Mouse (Mus musculus): ENCODE data around the gene Prkrip1. TPM values are rescaled to one million over a fixed set of nuclear protein-coding genes. Genes with fewer than 3 reads are reported as not detected.
"Not testable (repeated sequence)": the region's sequence is repeated elsewhere in the genome, so short reads cannot be mapped to it uniquely, and the experiment has no call there.

The Prkrip1 gene
- polyA plus RNA-seq, 1 experiment from 2014 or later = 44.1 TPM

DNA sequence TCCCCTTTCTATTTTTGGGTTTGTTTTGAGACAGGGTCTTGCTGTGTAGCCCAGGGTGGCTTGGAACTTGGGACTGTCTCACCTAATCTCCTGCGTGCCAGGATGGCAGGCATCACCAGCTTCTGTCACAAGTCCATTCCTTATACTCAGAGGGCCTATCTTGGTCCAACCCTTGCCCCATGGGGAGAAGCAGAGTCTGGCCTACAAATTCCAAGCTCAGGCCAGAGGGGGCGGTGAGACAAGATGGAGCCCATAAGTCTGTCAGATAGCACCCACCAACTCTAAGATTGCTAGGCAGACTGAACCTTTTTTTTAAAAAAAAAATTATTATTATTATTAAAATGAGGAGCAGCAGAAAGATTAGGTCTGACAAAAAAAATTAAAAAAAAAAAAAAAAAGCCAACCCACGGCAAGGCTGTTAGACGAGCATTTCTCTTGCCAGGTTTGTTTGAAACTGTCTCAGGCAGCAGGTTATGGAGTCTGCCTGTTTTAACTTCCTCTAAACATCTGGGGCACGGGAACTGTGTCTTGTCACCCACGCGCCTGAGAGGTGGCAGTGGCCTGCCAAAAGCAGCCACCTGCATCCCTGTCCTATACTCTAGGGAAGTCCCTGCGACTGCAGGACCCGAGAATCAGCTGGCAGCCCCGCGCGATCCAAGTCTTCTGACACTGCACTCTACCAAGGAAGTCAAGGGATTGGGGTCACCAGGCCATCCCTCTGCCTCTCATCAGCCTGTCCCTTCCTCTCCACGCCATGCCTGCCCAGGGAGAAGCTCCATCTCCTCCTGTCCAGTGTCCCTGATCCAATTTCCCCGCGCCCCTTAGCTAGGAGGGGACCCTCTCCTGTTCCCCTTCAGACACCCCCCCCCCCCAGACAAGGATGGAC lies 28.9 kb downstream of the Prkrip1 start:
- Histone ChIP-seq H3K27ac (ENCODE audit: low read length) (0 out of 2 replicates have a peak overlapping the region, but pooled peaks have one; percentile 18), H3K36me3 (ENCODE audit: control insufficient read depth, insufficient read depth, low read length) (no peaks in the 10 kb centered on the region), H3K4me3 (ENCODE audit: low read length) (peak overlapping the region; percentile 68), H3K4me2 (ENCODE audit: low read depth, low read length) (peak overlapping the region; percentile 97), H3K27me3 (replicated peaks; ENCODE audit: control insufficient read depth, insufficient read depth, low read length) (no peaks in the 10 kb centered on the region), H3K9ac (ENCODE audit: low read depth, low read length) (peak overlapping the region; percentile 73), H3K4me1 (ENCODE audit: control insufficient read depth, insufficient read depth, low read length) (peaks cover 29% of the 10 kb centered on the region), H3K9me3 (ENCODE audit: control insufficient read depth, low read length) (0 out of 2 replicates have a peak, but pooled peaks cover 4% of the 10 kb centered on the region)
- 12% methylated on average over 15 of the region's 15 CpGs for WGBS
- peak; percentile 24 for ATAC-seq

DNA sequence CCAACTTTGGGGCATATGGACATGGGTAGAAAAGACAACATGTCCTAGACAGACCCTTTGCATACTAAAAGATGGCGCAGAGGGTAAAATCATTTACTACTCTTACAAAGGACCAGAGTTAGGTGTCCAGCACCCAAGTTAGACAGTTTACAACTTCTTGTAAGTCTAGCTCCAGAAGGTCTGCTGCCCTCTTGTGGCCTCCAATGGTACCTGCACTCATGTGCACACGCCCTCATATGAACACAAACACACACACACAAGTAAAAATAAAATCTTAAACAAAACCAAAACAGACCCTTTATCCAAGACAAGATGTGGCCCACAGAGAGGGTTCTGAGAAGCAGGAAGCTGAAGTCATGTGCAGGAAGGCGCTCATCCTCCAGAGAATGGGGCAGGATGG lies 30.7 kb downstream of the Prkrip1 start:
- no peaks in the 10 kb centered on the region for H3K27me3 ChIP-seq (replicated peaks; ENCODE audit: control insufficient read depth, insufficient read depth, low read length)
- ATAC-seq = no peak
- H3K4me3 ChIP-seq (ENCODE audit: low read length) = no peak overlapping the region
- no peak overlapping the region for H3K27ac ChIP-seq (ENCODE audit: low read length)
- 94% methylated on average over 3 of the region's 3 CpGs for WGBS
- peaks cover 15% of the 10 kb centered on the region for H3K4me1 ChIP-seq (ENCODE audit: control insufficient read depth, insufficient read depth, low read length)
- H3K9me3 ChIP-seq (ENCODE audit: control insufficient read depth, low read length) = 0 out of 2 replicates have a peak, but pooled peaks cover 4% of the 10 kb centered on the region
- no peaks in the 10 kb centered on the region for H3K36me3 ChIP-seq (ENCODE audit: control insufficient read depth, insufficient read depth, low read length)
- H3K4me2 ChIP-seq (ENCODE audit: low read depth, low read length) = no peak overlapping the region
- H3K9ac ChIP-seq (ENCODE audit: low read depth, low read length) = no peak overlapping the region

DNA sequence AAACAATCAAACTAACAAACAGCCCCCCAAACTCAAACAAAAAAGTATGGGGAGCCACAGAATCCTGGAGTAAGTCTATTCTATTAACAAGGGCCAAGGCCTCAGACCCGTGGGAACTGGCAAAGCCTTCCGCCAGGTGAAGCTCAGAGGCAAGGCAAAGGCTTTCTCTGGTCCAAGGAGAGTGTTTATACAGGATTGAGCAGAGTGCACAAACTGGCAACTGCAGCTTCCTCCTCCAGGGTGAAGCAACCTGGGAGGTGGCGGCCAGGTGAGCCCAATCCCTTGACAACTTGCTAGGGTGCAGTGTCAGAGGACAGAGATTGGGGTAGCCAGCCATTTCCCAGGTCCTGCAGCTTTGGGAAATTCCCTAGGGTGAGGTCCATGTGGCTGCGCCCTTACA lies 31.5 kb downstream of the Prkrip1 start:
- H3K9ac ChIP-seq (ENCODE audit: low read depth, low read length) = no peak overlapping the region
- 90% methylated on average over 4 of the region's 4 CpGs for WGBS
- H3K9me3 ChIP-seq (ENCODE audit: control insufficient read depth, low read length) = 0 out of 2 replicates have a peak, but pooled peaks cover 4% of the 10 kb centered on the region
- no peak overlapping the region for H3K4me2 ChIP-seq (ENCODE audit: low read depth, low read length)
- H3K4me1 ChIP-seq (ENCODE audit: control insufficient read depth, insufficient read depth, low read length) = peaks cover 15% of the 10 kb centered on the region
- H3K36me3 ChIP-seq (ENCODE audit: control insufficient read depth, insufficient read depth, low read length) = no peaks in the 10 kb centered on the region
- no peak for ATAC-seq
- no peak overlapping the region for H3K27ac ChIP-seq (ENCODE audit: low read length)
- no peaks in the 10 kb centered on the region for H3K27me3 ChIP-seq (replicated peaks; ENCODE audit: control insufficient read depth, insufficient read depth, low read length)
- no peak overlapping the region for H3K4me3 ChIP-seq (ENCODE audit: low read length)

DNA sequence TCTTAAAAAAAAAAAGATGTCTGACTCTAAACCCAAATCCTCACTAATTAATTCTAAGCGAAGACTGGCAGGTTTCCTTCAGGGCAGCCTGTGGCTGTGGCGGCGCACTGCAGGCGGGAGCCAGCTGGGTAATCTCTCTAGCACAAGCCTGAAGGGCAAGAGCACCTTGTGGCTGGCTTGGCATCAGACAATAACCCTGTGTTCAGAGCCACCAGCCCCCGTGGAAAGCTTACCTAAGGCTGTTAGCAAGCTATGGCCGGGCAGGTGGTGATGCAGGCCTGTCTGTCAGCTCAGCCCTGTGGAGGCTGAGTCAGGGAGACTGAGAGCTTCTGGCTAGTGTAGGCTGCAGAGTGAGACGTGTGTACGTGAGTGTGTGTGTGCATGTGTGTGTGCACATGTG lies 33.5 kb downstream of the Prkrip1 start:
- WGBS = 80% methylated on average over 8 of the region's 8 CpGs
- Histone ChIP-seq H3K9me3 (ENCODE audit: control insufficient read depth, low read length) (0 out of 2 replicates have a peak, but pooled peaks cover 4% of the 10 kb centered on the region), H3K4me2 (ENCODE audit: low read depth, low read length) (no peak overlapping the region), H3K4me1 (ENCODE audit: control insufficient read depth, insufficient read depth, low read length) (peaks cover 4% of the 10 kb centered on the region), H3K9ac (ENCODE audit: low read depth, low read length) (no peak overlapping the region), H3K27ac (ENCODE audit: low read length) (no peak overlapping the region), H3K4me3 (ENCODE audit: low read length) (no peak overlapping the region), H3K36me3 (ENCODE audit: control insufficient read depth, insufficient read depth, low read length) (no peaks in the 10 kb centered on the region), H3K27me3 (replicated peaks; ENCODE audit: control insufficient read depth, insufficient read depth, low read length) (no peaks in the 10 kb centered on the region)
- no peak for ATAC-seq

DNA sequence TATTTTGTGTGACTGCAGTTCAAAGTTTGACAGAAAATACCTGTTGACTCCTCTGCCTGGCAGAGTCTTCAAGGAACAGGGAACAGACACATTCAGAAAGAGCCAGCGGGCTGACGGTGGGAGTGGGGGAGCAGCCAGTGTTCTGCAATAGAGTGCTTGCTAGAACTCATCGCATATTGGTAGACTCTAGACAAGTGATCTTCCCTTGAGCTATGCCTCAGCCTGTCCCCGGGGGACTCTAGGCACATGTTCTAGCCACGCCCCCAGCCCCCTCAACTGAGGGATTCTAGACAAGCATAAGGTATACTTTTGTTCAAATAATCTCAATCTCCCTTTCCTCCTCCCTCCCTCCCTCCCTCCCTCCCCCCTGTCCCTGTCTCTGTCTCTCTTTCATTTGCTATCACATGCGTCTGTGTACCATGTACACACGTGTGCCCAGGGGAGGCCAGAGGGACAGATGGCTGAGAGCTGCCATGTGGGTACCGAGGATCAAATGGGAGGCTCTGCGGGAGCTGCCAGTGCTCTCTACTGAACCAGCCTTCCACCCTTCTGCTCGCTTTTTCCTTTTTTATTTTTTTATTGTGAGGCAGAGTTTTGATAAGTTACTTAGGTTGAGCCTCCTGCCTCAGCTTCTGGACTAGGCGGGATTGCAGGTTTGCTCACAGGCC lies 34.8 kb downstream of the Prkrip1 start:
- Histone ChIP-seq H3K27ac (ENCODE audit: low read length) (no peak overlapping the region), H3K9me3 (ENCODE audit: control insufficient read depth, low read length) (0 out of 2 replicates have a peak, but pooled peaks cover 4% of the 10 kb centered on the region), H3K36me3 (ENCODE audit: control insufficient read depth, insufficient read depth, low read length) (no peaks in the 10 kb centered on the region), H3K27me3 (replicated peaks; ENCODE audit: control insufficient read depth, insufficient read depth, low read length) (no peaks in the 10 kb centered on the region), H3K4me3 (ENCODE audit: low read length) (no peak overlapping the region), H3K4me1 (ENCODE audit: control insufficient read depth, insufficient read depth, low read length) (no peaks in the 10 kb centered on the region), H3K4me2 (ENCODE audit: low read depth, low read length) (no peak overlapping the region), H3K9ac (ENCODE audit: low read depth, low read length) (no peak overlapping the region)
- ATAC-seq = no peak
- WGBS = 79% methylated on average over 11 of the region's 11 CpGs

DNA sequence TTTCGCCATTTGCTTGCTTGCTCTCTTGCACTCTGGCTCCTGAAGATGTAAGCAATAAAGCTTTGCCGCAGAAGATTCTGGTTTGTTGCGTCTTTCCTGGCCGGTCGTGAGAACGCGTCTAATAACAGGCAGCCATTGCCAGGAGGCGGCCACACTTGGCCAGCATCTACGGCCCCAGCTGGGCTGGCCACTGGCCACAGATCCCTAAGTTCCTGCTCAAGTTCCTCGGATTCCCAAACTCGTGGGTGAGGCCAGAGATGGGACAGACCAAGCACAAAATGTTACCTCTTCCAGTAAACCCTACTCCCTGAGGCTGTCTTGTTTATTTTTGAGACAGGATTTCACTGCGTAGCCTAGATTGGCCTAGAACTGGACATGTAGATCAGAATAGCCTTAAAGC lies 38.7 kb downstream of the Prkrip1 start:
- not testable (repeated sequence) for H3K27ac ChIP-seq (ENCODE audit: low read length); H3K9ac ChIP-seq (ENCODE audit: low read depth, low read length); H3K4me2 ChIP-seq (ENCODE audit: low read depth, low read length); ATAC-seq; H3K27me3 ChIP-seq (replicated peaks; ENCODE audit: control insufficient read depth, insufficient read depth, low read length); H3K36me3 ChIP-seq (ENCODE audit: control insufficient read depth, insufficient read depth, low read length); H3K9me3 ChIP-seq (ENCODE audit: control insufficient read depth, low read length); H3K4me3 ChIP-seq (ENCODE audit: low read length); H3K4me1 ChIP-seq (ENCODE audit: control insufficient read depth, insufficient read depth, low read length)
- 84% methylated on average over 11 of the region's 12 CpGs for WGBS

DNA sequence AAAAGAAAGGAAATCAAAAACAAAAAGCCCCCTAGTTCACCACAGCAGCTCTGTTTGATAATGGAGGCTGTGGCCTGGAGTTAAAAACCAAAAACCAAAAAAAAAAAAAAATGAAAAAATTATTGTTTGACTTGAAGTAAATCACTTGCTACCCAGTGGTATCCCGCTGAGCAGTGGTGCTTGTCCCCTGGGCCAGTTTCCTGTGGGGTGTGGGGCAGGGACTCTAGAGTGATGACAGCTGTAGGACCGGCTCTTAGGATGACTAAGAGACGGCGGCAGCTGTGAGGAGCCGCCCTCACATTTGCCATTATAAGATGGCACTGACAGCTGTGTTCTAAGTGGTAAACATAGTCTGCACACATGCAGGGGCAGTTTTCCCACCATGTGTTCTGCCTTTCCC lies 43.4 kb downstream of the Prkrip1 start:
- H3K9ac ChIP-seq (ENCODE audit: low read depth, low read length) = no peak overlapping the region
- 77% methylated on average over 5 of the region's 5 CpGs for WGBS
- no peaks in the 10 kb centered on the region for H3K4me1 ChIP-seq (ENCODE audit: control insufficient read depth, insufficient read depth, low read length)
- no peak overlapping the region for H3K4me2 ChIP-seq (ENCODE audit: low read depth, low read length)
- H3K27me3 ChIP-seq (replicated peaks; ENCODE audit: control insufficient read depth, insufficient read depth, low read length) = no peaks in the 10 kb centered on the region
- H3K27ac ChIP-seq (ENCODE audit: low read length) = no peak overlapping the region
- ATAC-seq = no peak
- H3K4me3 ChIP-seq (ENCODE audit: low read length) = no peak overlapping the region
- no peaks in the 10 kb centered on the region for H3K9me3 ChIP-seq (ENCODE audit: control insufficient read depth, low read length)
- no peaks in the 10 kb centered on the region for H3K36me3 ChIP-seq (ENCODE audit: control insufficient read depth, insufficient read depth, low read length)

DNA sequence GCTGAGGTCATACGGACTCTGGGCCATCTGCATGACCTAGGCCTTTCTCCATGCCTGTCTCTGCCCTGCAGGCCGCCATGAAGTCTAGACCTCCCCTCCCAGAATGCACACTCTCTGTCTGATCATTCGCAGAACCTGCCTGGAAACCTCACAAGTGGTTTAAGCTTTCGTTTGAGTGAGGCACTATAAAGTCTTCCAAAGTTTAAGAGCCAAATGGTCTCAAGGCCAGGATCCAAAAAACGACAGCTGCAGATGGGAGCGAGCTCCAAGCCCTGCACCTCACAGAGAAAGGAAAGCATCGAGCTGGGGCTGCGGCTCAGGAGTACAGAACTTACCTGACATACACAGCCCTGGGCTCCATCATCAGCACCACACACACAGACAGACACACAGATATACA lies 46.4 kb downstream of the Prkrip1 start:
- Histone ChIP-seq H3K36me3 (ENCODE audit: control insufficient read depth, insufficient read depth, low read length) (no peaks in the 10 kb centered on the region), H3K9ac (ENCODE audit: low read depth, low read length) (no peak overlapping the region), H3K4me1 (ENCODE audit: control insufficient read depth, insufficient read depth, low read length) (no peaks in the 10 kb centered on the region), H3K27ac (ENCODE audit: low read length) (no peak overlapping the region), H3K9me3 (ENCODE audit: control insufficient read depth, low read length) (no peaks in the 10 kb centered on the region), H3K4me3 (ENCODE audit: low read length) (no peak overlapping the region), H3K4me2 (ENCODE audit: low read depth, low read length) (no peak overlapping the region), H3K27me3 (replicated peaks; ENCODE audit: control insufficient read depth, insufficient read depth, low read length) (no peaks in the 10 kb centered on the region)
- ATAC-seq = no peak
- 67% methylated on average over 8 of the region's 8 CpGs for WGBS

DNA sequence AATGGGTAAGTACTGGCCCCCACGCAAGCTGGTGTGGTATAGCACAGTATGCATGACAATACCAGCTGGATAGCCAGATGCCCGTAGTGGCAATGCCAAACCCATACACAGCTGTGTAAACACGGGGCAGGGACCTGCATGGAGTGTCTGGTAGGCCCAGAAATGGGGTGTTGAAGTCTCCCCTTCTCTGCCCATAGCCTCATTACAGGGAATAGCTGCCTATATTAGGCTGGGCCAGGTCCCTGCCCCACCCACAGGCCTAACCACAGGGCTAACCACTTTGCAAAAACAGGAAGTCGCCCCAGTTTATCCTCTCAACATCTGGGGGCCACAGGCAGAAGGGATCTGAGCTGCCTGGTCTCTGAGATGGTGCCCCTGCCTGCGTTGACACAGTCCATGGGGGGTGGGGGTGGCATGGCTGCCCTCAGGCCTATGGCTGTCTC lies 49.6 kb downstream of the Prkrip1 start:
- not testable (repeated sequence) for H3K27me3 ChIP-seq (replicated peaks; ENCODE audit: control insufficient read depth, insufficient read depth, low read length)

More for the DNA sequence above, 49.6 kb downstream of the Prkrip1 start:
- peak; percentile 6; the same call in 1 of the 2 replicates for ATAC-seq
- not testable (repeated sequence) for H3K36me3 ChIP-seq (ENCODE audit: control insufficient read depth, insufficient read depth, low read length); H3K4me1 ChIP-seq (ENCODE audit: control insufficient read depth, insufficient read depth, low read length); H3K27ac ChIP-seq (ENCODE audit: low read length); H3K4me2 ChIP-seq (ENCODE audit: low read depth, low read length); H3K9me3 ChIP-seq (ENCODE audit: control insufficient read depth, low read length); H3K9ac ChIP-seq (ENCODE audit: low read depth, low read length); H3K4me3 ChIP-seq (ENCODE audit: low read length)
- WGBS = 76% methylated on average over 5 of the region's 5 CpGs

Data from intestine, embryonic 16.5 days (tissue).